Mouse (Mus musculus): Measurements from ENCODE around the gene Gnptab.
A peak's percentile ranks its signal among the peaks of the same experiment; 100 is the strongest.

Gene Gnptab

DNA sequence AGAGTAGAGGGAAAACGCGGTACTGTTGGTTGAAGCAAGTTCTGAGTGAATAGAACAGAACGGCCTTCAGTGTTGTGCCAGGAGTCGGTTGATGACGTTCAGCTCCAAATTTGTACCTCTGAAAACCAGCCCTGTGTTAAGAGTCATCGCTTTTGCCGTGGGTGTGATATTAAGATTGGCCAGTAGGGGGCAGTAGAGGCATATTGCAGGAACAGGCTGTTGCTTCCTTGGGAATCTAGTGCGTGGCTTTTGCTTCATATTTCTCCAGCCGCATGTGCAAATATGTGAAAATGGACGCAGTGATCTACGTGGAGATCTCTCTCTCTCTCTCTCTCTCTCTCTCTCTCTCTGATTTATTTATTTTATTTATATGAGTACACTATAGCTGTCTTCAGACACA lies 2.2 kb upstream of the Gnptab start:
- DNase-seq (ENCODE audit: extremely low spot score, low read depth, low spot score): peak; percentile 87

DNA sequence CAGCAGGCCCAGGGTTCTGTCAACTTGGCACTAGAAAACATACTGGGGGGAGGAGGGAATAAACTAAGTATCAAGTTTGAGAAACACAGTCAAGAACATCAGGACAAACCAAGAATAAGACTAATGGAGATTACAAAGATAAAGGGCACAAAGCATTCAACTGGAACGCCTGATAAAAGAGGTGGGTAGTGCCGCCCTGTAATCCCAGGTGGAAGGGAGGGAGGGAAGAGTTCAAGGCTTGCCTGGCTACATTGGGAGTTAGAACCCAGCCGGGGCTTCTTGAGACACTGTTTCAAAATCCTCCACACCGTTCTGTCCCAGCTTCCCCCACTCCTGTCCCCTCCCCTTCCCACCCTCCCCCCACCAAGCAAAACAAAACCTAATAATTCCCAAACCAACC lies 1.3 kb upstream of the Gnptab start:
- DNase-seq (ENCODE audit: extremely low spot score, low read depth, low spot score): no peak

DNA sequence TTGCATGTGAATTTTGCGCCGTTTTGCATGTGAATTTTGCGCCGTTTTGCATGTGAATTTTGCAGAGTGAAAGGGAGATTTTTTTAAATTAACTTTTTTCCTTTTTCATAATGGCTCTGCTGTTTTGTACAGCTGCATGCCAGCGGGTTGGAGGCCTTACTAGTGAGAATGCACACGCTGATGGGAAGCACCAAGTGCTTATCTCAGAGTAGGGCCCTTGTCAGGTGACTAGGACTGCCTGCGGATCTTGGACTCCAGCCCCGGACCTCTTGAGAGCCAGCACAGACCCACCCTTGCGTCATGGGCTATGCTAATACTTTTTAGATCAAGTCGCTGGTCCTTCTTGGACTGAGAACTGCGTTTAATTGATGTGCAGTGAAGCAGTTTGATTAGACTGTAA lies 1.1 kb downstream of the Gnptab start:
- DNase-seq (ENCODE audit: extremely low spot score, low read depth, low spot score): no peak

DNA sequence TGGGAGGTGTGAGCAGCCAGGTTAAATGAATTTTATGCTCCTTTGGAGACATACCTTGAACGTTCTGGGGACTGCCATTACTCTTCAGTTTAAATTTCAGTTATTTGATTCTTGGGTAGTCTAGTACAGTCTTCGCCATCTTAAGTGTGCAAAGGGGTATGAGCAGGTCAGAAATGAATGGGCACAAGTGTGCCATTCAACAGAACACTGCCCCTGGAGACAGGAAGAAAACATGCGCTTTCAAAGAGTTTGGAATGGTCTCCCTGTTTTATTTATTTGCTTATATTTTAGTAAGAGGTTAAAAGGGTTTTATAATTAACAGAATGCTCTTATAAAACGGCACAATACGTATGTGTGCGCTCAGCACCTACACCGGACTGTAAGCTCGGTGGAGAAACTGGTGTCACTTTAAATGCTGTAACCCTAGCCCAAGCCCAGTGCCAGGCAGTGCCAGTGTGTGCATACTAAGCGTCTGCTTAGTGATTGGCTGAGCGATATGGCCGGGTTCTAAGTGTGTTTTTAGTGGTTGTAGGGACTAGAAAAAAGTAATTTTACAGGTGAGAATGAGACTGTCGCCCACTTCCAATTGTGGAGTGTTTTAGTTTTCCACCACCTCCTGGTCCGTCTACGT lies 1.6 kb downstream of the Gnptab start:
- no peak for DNase-seq (ENCODE audit: extremely low spot score, low read depth, low spot score)

DNA sequence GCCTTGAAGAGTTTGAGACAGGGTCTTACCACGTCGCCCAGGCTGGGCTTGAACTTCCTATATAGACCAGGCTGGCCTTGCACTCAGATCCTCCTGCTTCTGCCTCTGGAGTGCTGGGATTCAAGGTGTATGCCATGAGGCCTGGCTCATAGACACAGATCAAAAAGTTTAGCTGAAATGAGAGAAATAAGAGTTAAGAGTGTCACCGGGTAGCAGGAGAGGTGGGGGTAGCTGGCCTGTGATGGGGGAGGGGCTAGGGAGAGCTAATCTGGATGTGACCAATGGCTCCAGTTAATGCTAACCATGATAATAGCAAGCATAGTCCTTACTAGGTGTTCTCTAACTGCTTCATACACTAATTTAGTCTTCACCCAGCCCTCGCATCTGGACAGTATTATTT lies 2.4 kb downstream of the Gnptab start:
- no peak for DNase-seq (ENCODE audit: extremely low spot score, low read depth, low spot score)

DNA sequence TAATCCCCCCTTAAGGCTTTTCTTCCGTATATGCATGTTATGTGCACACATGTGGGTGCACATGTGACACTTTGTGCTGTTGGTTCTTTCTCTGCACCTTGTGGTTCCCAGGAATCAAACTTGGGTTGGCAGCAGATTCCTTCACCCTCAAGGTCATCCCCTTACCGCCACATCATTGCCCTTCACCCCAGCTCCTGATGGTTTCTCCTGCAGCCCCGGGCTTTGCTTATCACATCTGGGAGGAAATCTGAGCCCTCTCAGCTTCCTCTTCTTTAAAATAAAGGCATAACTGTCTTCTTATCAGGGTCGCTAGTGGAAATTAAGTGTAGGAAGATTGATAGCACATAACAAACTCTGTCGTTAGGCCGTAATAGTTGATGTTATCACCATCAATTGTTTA lies 3.1 kb downstream of the Gnptab start:
- no peak for DNase-seq (ENCODE audit: extremely low spot score, low read depth, low spot score)

DNA sequence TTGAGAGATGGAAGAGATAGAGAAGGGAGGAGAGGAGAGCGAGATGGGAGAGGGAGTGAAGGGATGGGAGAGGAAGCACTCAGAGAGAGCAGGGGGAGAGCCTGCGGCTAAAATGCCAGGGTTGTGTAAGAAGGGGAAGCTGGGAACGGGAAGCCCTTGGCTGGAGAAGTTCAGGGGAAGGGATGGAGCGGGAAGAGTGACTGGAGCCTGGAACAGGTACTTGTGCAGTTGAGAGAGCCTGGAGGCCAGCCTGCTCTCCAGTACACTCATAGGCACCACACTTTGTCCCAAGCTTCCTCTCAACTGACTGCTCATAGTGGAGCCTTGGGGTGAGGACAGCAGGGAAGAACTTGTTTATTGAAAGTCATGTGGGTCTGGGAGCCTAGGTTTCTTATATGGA lies 4.5 kb downstream of the Gnptab start:
- no peak for DNase-seq (ENCODE audit: extremely low spot score, low read depth, low spot score)

DNA sequence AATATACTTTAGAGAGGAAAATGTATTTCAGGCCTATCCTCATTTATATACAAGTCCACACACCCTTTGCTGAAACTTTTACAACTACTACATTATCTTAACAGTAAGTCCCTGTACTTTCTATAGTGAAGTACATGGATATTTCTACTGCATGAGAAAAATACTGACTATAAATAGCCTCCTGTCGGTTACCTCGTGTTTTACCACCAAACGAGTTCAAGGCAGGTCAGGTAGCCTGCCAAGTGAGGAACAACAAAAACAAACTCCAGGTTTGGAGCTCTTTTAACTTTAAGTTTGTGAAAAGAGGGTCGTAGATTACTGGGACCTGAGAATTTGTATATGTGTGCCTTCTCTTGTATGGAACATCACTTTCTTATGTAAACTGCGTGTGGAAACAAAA lies 5.1 kb downstream of the Gnptab start:
- no peak for DNase-seq (ENCODE audit: extremely low spot score, low read depth, low spot score)

DNA sequence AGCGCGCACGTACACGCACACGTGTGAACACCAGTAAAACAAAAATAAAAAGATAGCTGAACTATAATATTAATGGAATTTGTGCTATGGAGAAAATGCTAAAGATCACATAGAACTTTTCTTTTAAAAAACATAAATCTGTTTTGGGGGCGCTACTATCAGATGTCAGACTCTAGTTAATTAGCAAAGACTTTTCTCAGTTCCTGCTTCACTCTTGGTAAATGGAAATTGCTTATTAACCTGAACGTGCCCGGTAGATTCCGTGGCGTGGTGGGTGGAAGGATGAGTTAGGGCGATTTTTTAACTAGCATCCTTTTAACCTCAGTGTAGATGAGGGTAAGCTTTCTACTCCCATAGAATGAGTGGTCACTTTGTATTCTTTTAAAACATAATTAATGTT lies 6.4 kb downstream of the Gnptab start:
- DNase-seq (ENCODE audit: extremely low spot score, low read depth, low spot score): no peak

DNA sequence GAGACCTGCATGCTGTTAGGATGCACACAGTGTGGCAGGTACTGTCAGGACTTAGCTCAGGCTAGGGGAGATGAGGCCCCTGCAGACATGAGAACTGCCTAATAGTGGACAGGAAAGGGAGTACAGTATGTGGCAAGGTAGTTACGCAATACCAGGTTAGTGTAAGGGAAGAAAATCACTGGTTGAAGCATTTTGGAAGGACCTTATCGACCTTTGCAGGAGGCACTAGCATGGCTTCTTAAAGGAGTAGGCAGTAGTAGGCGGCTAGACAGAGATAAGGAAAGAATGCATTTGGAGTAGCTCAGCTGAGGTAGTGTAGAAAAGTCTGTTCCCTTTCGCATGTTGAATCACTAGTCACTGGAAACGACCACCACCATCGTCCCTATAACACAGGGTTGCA lies 6.8 kb downstream of the Gnptab start:
- no peak for DNase-seq (ENCODE audit: extremely low spot score, low read depth, low spot score)

DNA sequence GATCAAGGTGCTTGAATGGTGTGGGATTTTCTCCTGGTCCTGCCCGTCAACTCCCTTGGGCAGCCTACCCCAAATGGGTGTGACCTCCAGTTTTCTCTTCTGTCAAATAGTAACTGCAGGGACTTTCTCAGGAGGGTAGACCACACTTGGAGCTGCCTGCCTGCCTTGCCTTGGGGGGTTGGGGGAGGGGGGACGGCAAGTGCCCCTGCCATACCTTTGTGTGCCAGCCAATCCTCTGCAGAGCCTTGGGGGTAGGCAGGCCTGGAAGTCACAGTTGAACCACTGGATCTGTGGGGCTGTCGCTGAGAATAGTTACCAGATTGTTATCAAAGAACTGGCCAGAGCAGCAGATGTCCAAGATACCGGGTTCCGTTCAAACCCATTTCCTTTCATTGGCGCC lies 7.3 kb downstream of the Gnptab start:
- no peak for DNase-seq (ENCODE audit: extremely low spot score, low read depth, low spot score)

DNA sequence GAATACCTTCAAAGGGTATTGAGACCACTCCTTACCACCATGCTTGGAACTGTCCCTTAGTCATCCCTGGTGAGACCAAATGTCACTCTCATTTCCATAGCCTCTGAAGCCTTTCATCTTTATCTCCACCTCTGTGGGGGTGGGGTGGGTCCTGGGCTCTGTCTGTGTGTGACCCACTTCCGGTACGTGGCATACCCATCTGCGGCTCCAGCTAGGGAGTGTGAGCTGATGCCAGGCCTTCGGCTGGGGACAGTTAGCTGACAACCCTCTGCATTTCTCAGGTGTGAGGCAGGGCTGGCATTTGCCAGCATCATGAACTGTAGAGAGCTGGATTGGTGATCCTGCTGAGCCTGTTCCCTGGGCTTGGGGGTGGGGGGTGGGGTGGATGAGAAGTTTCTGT lies 10.6 kb downstream of the Gnptab start:
- no peak for DNase-seq (ENCODE audit: extremely low spot score, low read depth, low spot score)

DNA sequence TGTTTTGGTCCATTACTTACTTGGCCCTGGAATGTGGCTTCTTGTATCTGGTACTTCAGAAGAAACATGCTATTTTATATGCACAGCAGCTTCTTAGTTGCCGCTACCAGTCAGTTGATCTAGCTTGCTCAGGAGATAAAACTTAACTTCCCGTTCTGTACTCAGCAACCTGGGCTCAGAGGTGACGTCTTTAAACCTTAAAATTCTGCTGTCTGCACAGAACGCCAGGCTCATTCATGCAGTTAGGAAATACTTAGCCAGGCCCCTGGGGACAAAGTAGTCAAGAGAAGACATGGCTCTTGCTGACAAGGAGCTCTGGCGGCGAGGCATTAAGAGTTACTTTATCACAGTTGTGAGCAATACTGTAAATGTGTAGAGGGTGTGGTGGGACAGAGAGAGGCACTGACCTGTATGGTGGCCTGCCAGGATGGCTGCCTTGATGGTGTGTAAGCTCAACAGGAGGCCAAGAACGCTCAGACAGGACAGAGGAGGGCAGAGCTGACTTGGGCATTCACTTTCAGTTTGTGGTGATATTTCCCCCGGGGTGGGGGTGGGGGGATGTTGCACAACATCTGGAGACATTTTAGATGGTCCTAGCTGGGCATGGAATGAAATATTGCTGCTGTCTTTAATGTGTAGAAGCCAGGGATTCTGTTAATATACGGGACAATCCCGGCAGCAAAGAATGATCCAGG lies 11.3 kb downstream of the Gnptab start:
- no peak for DNase-seq (ENCODE audit: extremely low spot score, low read depth, low spot score)

DNA sequence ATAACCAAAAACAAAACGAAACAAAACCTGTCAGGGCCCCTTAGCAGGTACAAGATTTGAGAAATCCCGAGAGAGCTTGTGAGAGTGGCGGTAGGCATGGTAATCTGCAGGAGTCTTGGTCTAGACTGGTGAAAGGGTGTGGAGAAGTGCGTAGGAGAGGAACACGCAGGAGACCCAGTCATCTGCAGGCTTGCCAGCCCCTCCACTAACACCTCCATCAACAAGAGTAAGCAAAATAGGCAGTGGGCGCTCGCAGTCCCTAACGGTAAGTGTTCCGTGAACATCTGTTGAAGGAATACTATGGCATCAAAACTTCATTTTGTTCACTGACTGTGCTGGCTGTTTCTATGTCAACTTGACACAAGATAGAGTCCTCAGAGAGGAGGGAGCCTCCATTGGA lies 12.6 kb downstream of the Gnptab start:
- no peak for DNase-seq (ENCODE audit: extremely low spot score, low read depth, low spot score)

DNA sequence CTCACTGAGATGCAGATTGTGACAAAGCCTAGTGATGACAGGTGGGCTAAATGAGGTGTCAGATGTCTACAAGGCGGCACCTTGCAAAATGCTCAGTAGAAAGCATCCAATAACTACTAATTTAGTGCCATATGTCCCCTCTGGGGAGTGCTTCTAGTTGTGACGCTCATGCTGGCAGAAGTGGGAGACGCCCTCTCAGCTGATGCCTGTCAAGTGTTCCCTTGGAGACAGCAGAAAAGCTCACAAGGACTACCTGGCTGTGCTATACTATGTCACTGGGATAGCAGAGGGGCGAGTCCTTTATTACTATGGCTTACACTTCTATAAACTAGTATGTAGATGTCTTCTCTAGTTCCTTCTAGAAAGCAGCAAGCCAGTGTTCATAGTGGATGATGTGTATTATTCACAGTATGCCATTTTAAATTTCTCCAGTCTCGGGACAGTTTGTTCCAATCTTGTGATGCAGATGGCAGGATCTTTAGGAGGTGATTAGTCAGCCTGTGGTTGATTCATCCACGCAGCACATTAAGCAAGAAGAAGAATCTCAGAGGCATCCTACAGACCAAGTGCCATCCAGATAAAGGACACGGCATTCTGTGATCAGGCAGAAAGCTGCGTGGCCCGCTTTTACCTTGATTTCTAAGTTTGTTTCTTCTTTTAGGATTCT lies 13.4 kb downstream of the Gnptab start:
- DNase-seq (ENCODE audit: extremely low spot score, low read depth, low spot score): no peak

DNA sequence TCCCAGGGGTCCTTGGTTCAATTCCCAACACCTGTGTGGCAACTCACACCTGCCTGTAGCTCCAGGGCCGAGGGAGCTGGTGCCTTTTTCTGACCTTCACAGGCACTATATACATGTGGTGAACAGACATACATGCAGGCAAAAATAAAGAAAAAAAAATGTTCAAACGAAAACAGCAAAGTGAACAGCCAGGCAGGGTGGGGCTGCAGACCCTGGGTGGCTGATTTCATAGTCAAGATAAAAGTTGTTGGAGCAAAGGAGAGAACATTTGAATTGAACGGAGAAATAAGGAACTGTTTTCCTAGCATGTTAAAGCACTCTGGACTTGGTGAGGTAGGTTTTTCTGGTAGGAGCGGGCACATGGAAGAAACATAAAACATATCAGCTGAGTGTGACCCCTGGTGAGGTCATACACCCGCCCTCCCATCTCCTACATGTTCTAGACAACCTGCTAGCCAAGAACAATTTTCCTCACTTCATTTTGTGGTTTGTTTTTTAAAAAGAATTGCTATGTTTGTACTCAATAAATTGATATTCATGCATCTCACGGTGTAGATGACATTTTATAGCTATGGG lies 19.8 kb downstream of the Gnptab start:
- no peak for DNase-seq (ENCODE audit: extremely low spot score, low read depth, low spot score)

DNA sequence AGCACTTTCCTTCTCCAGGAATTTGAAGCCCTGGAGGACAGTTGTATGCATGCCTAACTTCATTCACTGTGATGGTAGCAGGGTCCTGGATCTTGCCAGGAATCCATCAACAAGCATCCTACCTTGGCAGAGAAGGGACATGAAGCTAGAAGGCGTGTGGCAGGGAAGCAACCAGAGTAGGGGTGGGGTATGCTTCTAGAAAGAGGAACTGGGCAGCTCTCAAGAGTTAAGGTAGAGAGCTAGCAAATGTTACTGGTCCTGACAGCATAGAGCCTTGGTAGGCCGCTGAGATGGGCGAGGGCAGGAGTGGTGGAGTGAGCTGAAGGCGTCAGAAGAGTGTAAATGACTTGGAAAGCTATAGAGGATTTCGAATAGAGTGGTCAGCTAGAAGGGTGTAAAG lies 20.3 kb downstream of the Gnptab start:
- DNase-seq (ENCODE audit: extremely low spot score, low read depth, low spot score): no peak

DNA sequence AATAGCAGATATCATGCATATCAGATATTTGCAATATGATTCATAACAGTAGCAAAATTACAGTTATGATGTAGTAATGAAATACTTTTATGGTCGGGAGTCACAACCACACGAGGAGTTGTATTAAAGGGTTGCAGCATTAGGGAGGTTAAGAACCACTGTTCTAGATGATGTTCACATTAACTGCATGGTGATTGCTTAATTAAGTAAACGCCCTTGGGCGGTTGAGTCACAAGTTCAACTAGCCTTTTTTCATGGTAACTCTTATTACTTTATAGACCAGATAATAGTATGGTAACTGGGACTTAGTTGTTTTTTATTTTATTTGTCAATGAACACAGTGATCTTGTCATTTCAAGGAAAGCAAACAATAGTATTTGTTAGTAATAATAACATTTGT lies 24.1 kb downstream of the Gnptab start:
- no peak for DNase-seq (ENCODE audit: extremely low spot score, low read depth, low spot score)

DNA sequence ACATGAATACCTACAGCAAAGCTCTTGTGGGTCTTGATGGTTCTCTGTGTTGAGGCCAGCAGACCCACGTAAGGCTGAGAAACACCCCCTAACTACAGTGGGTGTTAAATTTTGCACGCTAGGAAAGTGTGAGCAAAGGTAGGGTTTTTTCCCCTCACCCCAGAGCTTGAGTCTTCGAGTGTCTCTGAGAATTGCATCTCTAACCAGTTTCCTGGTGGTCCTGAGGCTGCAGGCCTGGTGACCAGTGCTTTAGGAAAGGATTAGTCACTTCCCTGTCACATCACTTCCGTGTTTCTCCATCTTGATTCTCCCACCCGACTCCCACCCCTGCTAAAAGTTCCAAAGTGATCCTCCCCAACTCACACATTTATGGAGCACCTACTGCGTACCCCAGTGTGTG lies 25.3 kb downstream of the Gnptab start:
- DNase-seq (ENCODE audit: extremely low spot score, low read depth, low spot score): no peak

DNA sequence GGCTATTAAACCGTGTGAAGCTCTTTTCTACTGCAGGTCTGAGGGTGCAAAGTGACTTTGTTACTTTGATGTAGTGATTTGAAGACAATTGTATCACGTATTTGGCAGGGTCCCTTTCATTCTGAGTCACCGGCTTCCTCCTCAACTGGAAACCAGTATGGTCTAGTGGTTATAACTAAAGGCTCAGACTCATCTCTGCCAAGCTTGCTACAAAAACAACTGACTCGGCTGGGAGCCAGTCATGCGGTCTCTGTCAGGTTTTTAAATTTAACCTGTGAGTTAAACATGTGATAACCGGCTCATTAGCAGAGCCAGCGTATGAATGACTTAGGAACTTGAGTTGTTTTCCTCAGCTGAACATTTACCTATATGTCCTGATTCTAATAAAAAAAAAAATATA lies 26.9 kb downstream of the Gnptab start:
- no peak for DNase-seq (ENCODE audit: extremely low spot score, low read depth, low spot score)

DNA sequence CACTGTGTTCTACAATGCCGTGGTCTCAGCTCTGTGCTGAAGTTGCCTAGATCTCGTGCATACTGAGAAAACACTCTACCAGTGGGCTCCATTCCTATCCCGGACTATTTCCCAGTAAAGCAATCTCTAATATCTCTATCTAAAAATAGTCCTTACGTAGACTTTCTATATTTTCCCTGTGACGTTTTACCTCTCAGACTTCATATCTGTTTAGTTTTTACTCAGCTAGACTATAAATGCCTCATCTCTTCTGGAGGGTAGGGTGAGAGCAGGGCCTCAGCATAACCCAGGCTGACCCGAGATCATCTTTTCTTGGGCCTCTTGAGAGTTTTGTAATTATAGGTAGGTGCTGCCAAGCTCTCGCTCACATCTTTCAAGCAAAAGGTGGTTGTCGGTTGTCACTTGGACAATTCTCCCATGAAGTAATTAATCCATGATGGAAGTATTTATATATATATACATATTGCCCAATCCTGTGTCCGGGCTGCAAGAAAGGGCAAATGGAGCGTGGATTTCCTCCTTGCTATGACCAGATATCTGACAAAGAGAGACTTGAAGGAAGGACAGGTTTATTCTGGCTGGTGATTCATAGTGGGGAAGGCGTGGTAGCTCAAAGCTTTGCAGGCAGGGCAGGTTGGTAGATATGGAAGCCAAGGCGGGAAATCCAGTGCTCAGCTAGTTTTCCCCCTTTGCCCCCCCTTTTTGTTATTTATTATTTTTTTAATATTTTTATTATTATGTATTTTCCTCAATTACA lies 29.1 kb downstream of the Gnptab start:
- no peak for DNase-seq (ENCODE audit: extremely low spot score, low read depth, low spot score)

DNA sequence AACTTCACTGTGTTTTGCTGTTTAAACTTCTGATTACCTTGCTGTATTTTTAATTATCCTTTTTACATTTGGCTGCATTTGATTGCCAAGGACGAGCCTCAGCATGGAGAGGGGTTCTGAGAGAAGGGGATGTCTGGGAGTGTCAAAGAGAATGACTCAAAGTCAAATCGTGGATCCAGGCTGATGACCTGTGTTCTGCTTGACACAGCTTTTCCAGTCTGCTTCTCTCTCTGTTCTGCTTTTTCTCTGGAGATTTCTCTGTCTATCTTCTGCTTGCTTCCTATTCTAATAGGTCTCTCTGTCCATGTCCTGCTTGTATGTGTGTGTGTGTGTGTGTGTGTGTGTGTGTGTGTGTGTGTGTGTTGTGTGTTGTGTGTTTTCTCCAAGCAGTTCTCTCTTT lies 30.8 kb downstream of the Gnptab start:
- DNase-seq (ENCODE audit: extremely low spot score, low read depth, low spot score): no peak
